Mouse (Mus musculus) liver, postnatal 0 days (tissue): ENCODE data around the gene Nlrp10. TPM values are rescaled to one million over a fixed set of nuclear protein-coding genes. Genes with fewer than 3 reads are reported as not detected.

ENCODE experiments used
- ATAC-seq: fragments of 200-750 bp; cut with Nextera tagmentation; 2 replicates; pipeline ENCODE4 v1.8.0; 2017; ENCODE audit warnings: mild to moderate bottlenecking, moderate library complexity
- DNase-seq: peaks from one replicate; pipeline ENCODE4 v3.0.0-alpha.2; 2016
- H3K27ac ChIP-seq: fragments of 300-500 bp; sonication (generic); 2 replicates; pipeline ENCODE4 v1.5.1; 2014; ENCODE audit warnings: antibody characterized with exemption, moderate library complexity, mild to moderate bottlenecking, low read depth
- H3K27me3 ChIP-seq: fragments of 300-500 bp; sonication (generic); 2 replicates; pipeline ENCODE4 v1.6.1; 2014; ENCODE audit warnings: low read length, control low read depth, mixed read lengths; ENCODE audit not compliant: insufficient read depth
- H3K36me3 ChIP-seq: fragments of 300-500 bp; sonication (generic); replicated peaks from 2 replicates; pipeline ENCODE4 v1.6.1; 2014; ENCODE audit warnings: mild to moderate bottlenecking, control low read depth, low read length, moderate library complexity, mixed read lengths; ENCODE audit not compliant: insufficient read depth
- H3K4me1 ChIP-seq: fragments of 300-500 bp; sonication (generic); 2 replicates; pipeline ENCODE4 v1.6.1; 2014; ENCODE audit warnings: antibody characterized with exemption, mild to moderate bottlenecking, control low read depth; ENCODE audit not compliant: insufficient read depth
- H3K4me2 ChIP-seq: fragments of 300-500 bp; sonication (generic); 2 replicates; pipeline ENCODE4 v1.6.1; 2014; ENCODE audit warnings: low read depth, mild to moderate bottlenecking, low read length, moderate library complexity, mixed read lengths
- H3K4me3 ChIP-seq: fragments of 300-500 bp; sonication (generic); 2 replicates; pipeline ENCODE4 v1.5.1; 2014; ENCODE audit warnings: low read depth, low read length
- H3K9ac ChIP-seq: fragments of 300-500 bp; sonication (generic); replicated peaks from 2 replicates; pipeline ENCODE4 v1.6.1; 2014; ENCODE audit warnings: mild to moderate bottlenecking, moderate library complexity
- H3K9me3 ChIP-seq: fragments of 300-500 bp; sonication (generic); 2 replicates; pipeline ENCODE4 v1.6.1; 2016; ENCODE audit warnings: mild to moderate bottlenecking, control low read depth, low read length, mixed read lengths
- CTCF ChIP-seq: sonication (generic); IDR thresholded peaks from 2 replicates; pipeline ENCODE4 v1.5.1; 2016; ENCODE audit warnings: antibody characterized with exemption, low read depth
- EP300 ChIP-seq: IDR thresholded peaks from 2 replicates; pipeline ENCODE4 v1.6.1; 2016; ENCODE audit warnings: antibody characterized with exemption, low read depth, mild to moderate bottlenecking
- WGBS: fragments of 180-500 bp; shearing (Covaris S2); extraction: QIAGEN DNeasy Blood & Tissue Kit; methylation state at CpG from one replicate; pipeline ENCODE4 v1.1.7; 2014; ENCODE audit not compliant: insufficient replicate concordance; 5-methylcytosine and 5-hydroxymethylcytosine counted together
- polyA plus RNA-seq: library from polyadenylated mRNA; unstranded; fragments of >200 nt; fragmentation: Nextera tagmentation; extraction: Ambion mirVana; gene quantifications from 2 replicates; pipeline ENCODE4 v1.2.1, GENCODE M21; 2015

Gene Nlrp10
- polyA plus RNA-seq, 1 experiment from 2014 or later, result not detected

- DNase-seq (peak; percentile 43), ATAC-seq (peak; percentile 65)
- TF ChIP-seq EP300, result no peak
- TF ChIP-seq CTCF, result peak; percentile 75
- Histone ChIP-seq H3K36me3 (peaks cover 37% of the 10 kb centered on the region), H3K4me1 (no peaks in the 10 kb centered on the region), H3K4me3 (no peak overlapping the region), H3K9ac (no peak overlapping the region), H3K27ac (no peak overlapping the region), H3K27me3 (no peaks in the 10 kb centered on the region), H3K9me3 (no peaks in the 10 kb centered on the region), H3K4me2 (no peak overlapping the region)
- 7% methylated on average over 2 of the region's 2 CpGs for WGBS
Measured at GRCm38 (mm10) chr7:108944002-108944401, 14.0 kb upstream of the Nlrp10 start.

GRCm38 (mm10) chr7:108941466-108941865 lies 11.5 kb upstream of the Nlrp10 start:
- 88% methylated on average over 9 of the region's 9 CpGs for WGBS

GRCm38 (mm10) chr7:108936591-108936990 lies 6.6 kb upstream of the Nlrp10 start:
- Histone ChIP-seq H3K36me3 (peaks cover 45% of the 10 kb centered on the region), H3K4me2 (no peak overlapping the region), H3K27ac (no peak overlapping the region), H3K4me3 (no peak overlapping the region), H3K4me1 (peaks cover 13% of the 10 kb centered on the region), H3K9ac (no peak overlapping the region), H3K9me3 (no peaks in the 10 kb centered on the region), H3K27me3 (no peaks in the 10 kb centered on the region)
- WGBS, result 91% methylated on average over 4 of the region's 4 CpGs
- TF ChIP-seq EP300 (no peak), CTCF (no peak)
- no peak for ATAC-seq
- no peak for DNase-seq

More at GRCm38 (mm10) chr7:108941466-108941865, 11.5 kb upstream of the Nlrp10 start:
- no peak for TF ChIP-seq EP300
- no peak for TF ChIP-seq CTCF
- Histone ChIP-seq H3K4me3 (no peak overlapping the region), H3K9ac (no peak overlapping the region), H3K9me3 (no peaks in the 10 kb centered on the region), H3K27ac (no peak overlapping the region), H3K4me2 (no peak overlapping the region), H3K27me3 (no peaks in the 10 kb centered on the region), H3K4me1 (no peaks in the 10 kb centered on the region), H3K36me3 (peaks cover 54% of the 10 kb centered on the region)
- DNase-seq, result no peak
- ATAC-seq, result no peak

- Histone ChIP-seq H3K4me2 (peak overlapping the region; percentile 91), H3K36me3 (peaks cover 33% of the 10 kb centered on the region), H3K27ac (no peak overlapping the region), H3K9me3 (no peaks in the 10 kb centered on the region), H3K4me1 (peaks cover 13% of the 10 kb centered on the region), H3K4me3 (peak overlapping the region; percentile 91), H3K9ac (peak overlapping the region; percentile 90), H3K27me3 (no peaks in the 10 kb centered on the region)
- DNase-seq, result peak; percentile 13
- no peak for ATAC-seq
- TF ChIP-seq CTCF, result no peak
- no peak for TF ChIP-seq EP300
- WGBS, result 72% methylated on average over 7 of the region's 7 CpGs
Measured at GRCm38 (mm10) chr7:108935411-108935810, 5.4 kb upstream of the Nlrp10 start.

- WGBS, result 2% methylated on average over 8 of the region's 8 CpGs
- Histone ChIP-seq H3K9ac (peak overlapping the region; percentile 90), H3K4me3 (peak overlapping the region; percentile 91), H3K9me3 (no peaks in the 10 kb centered on the region), H3K4me1 (peaks cover 13% of the 10 kb centered on the region), H3K4me2 (peak overlapping the region; percentile 91), H3K27me3 (no peaks in the 10 kb centered on the region), H3K36me3 (peaks cover 28% of the 10 kb centered on the region), H3K27ac (peak overlapping the region; percentile 90)
- TF ChIP-seq EP300, result no peak
- no peak for DNase-seq
- no peak for ATAC-seq
Measured at GRCm38 (mm10) chr7:108934836-108935235, 4.9 kb upstream of the Nlrp10 start.

GRCm38 (mm10) chr7:108933794-108934731 lies 4.1 kb upstream of the Nlrp10 start, which contains the start of gene Eif3f:
Eif3f (plus strand) TSS chr7:108934417.
- peak; percentile 94 for TF ChIP-seq CTCF
- peak; percentile 57; the same call in 1 of the 2 replicates for TF ChIP-seq EP300
- Histone ChIP-seq H3K27me3 (no peaks in the 10 kb centered on the region), H3K9me3 (no peaks in the 10 kb centered on the region), H3K4me3 (peak within 1 kb of the TSS; percentile 91), H3K4me1 (peaks cover 13% of the 10 kb centered on the region), H3K9ac (peak within 1 kb of the TSS; percentile 90), H3K4me2 (peak within 1 kb of the TSS; percentile 91), H3K36me3 (peaks cover 20% of the 10 kb centered on the region), H3K27ac (peak within 1 kb of the TSS; percentile 90)
- 2% methylated on average over 50 of the region's 50 CpGs for WGBS
- peak; percentile 97 for ATAC-seq
- peak; percentile 93 for DNase-seq
